Mouse (Mus musculus) erythroid progenitor cell, adult 5-6 weeks (primary cell): ENCODE measurements at regions not wholly inside any gene's neighbourhood (a gene's known extent, or its start where the extent isn't known, plus 50 kb on each side); places are given as distances from the start of the nearest gene placed in this dataset.

Experiments
- ATAC-seq: replicated peaks from 2 replicates; pipeline ENCODE4 v1.8.0; 2016; ENCODE audit warnings: moderate number of reproducible peaks, mild to moderate bottlenecking, moderate TSS enrichment, inconsistent platforms; ENCODE audit not compliant: poor library complexity, low FRiP score, severe bottlenecking

GRCm38 (mm10) chr15:5414401-5414800 lies 170.4 kb upstream of the Ptger4 start:
- ATAC-seq: no peak

GRCm38 (mm10) chr15:5416031-5416430 lies 172.0 kb upstream of the Ptger4 start:
- no peak for ATAC-seq

DNA sequence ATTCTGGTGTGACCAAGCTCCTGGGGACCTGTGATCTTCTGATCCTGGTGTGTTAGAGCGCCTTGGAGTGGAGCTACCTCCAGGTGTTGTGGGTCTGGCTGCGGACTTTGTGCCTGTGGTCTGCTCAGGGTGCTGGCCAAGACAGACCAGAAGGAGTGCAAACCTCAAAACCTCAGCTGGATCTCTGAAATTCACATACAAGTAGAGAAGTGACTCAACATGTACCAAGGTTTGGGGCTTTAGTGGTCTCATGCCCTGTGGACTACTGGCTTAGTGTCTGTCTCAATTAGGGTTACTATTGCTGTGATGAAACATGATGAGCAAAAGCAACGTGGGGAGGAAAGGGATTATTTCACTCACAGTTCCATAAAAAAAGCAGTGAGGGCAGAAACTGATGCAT lies 182.7 kb upstream of the Ptger4 start:
- no peak for ATAC-seq

DNA sequence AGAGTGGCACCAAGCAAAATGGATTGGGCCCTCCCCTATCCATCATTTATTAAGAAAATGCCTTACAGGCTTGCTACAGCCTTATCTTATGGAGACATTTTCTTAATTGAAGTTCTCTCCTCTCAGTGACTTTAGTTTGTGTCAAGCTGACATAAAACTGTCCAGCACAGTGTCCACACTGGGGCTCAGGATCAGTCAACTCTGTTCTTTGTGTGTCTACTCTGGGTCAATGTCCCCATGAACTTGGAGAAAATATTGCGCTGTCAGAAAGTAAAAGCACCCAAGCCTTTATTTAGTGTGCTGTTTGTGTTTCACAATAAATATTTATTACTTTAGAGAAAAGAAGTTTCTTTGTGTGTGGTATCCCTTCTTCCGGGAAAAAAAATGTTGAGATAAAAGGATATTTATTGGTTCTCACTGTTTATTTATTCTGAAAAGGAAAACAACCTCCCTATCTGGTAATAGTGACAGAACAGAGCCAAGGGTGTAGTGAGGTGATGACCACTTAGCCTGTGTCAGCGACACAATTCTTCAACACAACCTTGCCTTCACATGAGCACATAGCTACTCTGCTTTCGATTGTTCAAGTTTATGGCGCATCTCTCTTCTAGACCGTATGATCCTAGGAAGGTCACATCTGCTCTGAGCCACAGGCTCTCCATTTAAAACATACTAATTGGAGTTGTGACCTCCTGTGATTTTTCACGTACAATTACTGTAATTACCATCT lies 183.5 kb upstream of the Ptger4 start:
- no peak for ATAC-seq

DNA sequence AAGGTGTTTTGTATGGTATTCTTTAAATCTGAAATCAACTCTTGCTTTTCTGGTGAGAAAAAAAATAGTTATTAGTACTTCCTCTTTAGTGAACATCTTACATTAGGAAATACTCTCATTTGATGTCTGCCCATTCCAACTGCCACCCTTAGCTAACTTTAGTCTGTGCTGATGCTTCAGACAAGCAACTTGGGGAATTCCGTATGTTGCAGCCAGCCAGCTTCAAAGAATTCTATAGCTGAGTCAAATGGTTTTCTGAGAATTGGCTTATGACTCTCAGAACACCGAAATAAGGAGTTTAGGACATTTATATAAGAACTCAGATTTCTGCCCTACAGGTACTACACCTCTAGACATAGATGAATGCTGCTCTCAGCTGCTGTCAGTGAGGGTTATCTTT lies 188.0 kb upstream of the Ptger4 start:
- no peak for ATAC-seq

DNA sequence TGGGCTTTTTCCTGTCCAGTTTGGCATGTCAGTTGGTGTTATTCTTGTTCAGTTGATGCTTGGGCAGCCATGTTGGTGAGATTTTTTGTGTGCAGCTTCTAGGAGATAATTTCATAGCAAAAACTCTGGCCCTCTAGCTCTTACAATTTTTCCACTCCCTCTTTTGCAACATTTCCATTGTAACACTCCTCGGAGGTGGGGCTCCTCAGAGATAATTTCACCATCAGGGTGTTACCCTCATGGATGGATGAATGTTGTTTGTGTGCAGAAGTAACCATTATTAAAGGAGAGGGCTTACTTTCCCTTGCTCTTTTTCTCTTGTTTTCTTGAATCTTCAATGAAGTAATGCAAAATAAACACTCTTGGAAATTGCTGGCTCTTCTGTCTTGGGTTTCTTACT lies 193.0 kb upstream of the Ptger4 start:
- no peak for ATAC-seq

DNA sequence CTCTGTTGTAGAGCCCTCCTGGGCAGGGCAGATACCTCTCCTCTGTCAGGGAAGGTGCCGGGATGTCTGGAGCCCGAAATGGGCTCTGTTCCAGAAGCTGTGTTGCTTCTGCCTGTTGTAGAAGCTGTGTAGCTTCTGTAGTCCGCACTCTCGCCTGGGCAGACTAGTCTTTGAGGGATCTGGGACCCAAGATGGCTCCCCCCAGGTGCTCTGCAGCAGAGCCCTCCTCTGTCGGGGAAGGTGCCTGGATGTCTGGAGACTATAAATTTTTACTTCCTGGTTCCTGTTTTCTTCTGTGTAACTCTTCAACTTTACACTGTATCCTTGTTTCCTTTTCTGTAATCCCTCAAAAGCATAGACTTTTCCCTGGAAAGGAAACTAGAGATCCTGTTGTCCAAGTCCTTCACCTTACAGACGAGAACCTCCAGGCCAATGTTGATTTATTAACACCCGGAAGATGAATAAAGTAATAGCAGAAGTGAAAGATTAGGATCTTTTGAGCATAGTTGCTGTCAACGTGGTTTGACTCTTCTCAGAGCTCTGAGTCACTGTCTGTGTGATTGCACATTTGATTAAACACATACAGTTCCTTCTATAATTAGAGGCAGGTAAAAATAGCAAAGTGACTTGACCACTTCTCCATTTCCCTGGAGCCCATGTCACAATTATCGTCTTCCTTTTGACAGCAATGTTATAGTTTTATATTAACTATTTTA lies 202.2 kb upstream of the Ptger4 start:
- no peak for ATAC-seq

- ATAC-seq: no peak
Observed at GRCm38 (mm10) chr15:5446756-5447314, 202.8 kb upstream of the Ptger4 start.

- no peak for ATAC-seq
Observed at GRCm38 (mm10) chr15:5447707-5448496, 203.9 kb upstream of the Ptger4 start.

- ATAC-seq: peak; percentile 98
Observed at GRCm38 (mm10) chr15:5459083-5459482, 215.1 kb upstream of the Ptger4 start.

DNA sequence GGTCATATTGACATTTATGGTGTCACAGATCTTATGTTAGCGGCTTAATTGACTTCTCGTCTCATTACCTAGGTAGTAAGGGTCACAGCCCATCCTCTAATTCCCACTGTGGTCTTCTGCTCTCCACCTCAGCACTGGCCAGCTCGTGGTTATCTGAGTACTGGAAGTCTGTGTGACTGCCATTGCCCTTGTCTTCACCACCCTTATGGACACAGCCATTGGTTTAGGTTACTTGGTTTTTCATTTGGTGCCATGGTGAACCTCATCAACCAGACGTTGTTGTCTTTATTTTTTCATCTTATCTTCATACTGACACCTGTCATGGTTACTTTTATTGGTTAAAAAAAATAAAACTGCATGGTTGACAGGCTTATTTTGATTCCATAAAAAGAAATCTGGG lies 215.6 kb upstream of the Ptger4 start:
- peak; percentile 65 for ATAC-seq

DNA sequence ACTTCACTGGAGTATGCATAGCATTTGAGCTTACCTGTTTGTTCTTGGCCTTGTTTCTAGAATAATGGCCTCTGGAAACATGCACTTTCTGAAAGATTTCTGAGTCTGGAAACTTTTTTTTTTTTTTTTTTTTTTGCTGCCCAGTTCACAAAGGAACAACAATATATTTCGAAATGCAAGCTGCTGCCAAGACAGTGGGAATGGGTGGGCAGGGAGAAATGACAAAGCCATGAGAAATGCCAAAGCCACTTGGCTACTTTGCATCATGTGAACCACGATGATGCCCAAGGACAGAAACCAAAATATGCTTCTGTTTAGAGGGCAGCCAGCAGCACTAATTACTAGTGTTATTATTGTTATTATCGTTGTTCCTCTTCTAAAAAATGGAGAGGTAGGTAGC lies 218.7 kb upstream of the Ptger4 start:
- ATAC-seq: no peak

DNA sequence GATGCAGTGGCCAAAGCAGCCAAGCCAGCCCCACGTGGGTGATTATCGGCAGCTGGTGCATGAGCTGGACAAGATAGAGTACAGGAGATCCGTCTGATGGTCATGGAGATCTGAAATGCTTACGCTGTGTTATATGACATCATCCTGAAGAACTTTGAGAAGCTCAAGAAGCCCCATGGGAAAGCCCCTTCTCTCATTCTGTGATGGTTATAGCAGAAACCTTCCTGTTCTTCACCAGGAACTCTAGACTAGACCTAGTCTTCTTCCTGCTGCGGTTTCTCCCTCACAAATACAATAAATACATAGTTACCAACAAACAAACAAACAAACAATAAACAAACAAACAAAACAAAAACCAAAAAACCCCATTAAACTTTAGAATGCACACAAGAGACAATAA lies 220.7 kb upstream of the Ptger4 start:
- no peak for ATAC-seq

- no peak for ATAC-seq
Observed at GRCm38 (mm10) chr15:5468535-5469073, 224.6 kb upstream of the Ptger4 start.

- no peak for ATAC-seq
Observed at GRCm38 (mm10) chr15:5475389-5475995, 231.5 kb upstream of the Ptger4 start.

- 0 out of 2 replicates have a peak, but pooled peaks have one; percentile 53 for ATAC-seq
Observed at GRCm38 (mm10) chr15:5493286-5493685, 249.3 kb upstream of the Ptger4 start.

- no peak for ATAC-seq
Observed at GRCm38 (mm10) chr15:5495187-5495849, 251.3 kb upstream of the Ptger4 start.

- ATAC-seq: no peak
Observed at GRCm38 (mm10) chr15:5495954-5496353, 252.0 kb upstream of the Ptger4 start.

DNA sequence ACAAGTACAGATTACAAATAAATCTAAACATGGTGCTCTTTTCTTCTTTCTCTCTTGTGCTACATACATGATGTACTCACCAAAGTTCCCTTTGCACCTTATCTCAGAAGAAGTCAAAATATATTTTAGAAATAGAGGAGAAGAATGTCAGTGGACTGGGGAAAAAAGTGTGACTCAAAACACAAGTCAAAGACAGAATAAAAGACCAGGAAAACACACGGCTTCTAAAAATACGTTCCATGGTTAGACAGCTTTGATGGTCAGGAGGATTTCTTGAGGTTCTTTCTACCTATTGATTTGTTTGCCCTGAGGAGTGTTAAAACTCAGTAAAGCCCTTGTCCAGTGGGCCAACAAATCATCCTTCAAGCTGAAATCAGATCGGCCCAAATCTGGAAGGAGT lies 260.5 kb upstream of the Ptger4 start:
- no peak for ATAC-seq
